Mouse (Mus musculus) liver, postnatal 0 days (tissue): ENCODE results near the gene Paxx. TPM values are rescaled to one million over a fixed set of nuclear protein-coding genes. Genes with fewer than 3 reads are reported as not detected.

Source experiments
- ATAC-seq: fragments of 200-750 bp; cut with Nextera tagmentation; 2 replicates; pipeline ENCODE4 v1.8.0; 2017; ENCODE audit warnings: mild to moderate bottlenecking, moderate library complexity
- DNase-seq: peaks from one replicate; pipeline ENCODE4 v3.0.0-alpha.2; 2016
- H3K27ac ChIP-seq: fragments of 300-500 bp; sonication (generic); 2 replicates; pipeline ENCODE4 v1.5.1; 2014; ENCODE audit warnings: antibody characterized with exemption, moderate library complexity, mild to moderate bottlenecking, low read depth
- H3K27me3 ChIP-seq: fragments of 300-500 bp; sonication (generic); 2 replicates; pipeline ENCODE4 v1.6.1; 2014; ENCODE audit warnings: low read length, control low read depth, mixed read lengths; ENCODE audit not compliant: insufficient read depth
- H3K36me3 ChIP-seq: fragments of 300-500 bp; sonication (generic); replicated peaks from 2 replicates; pipeline ENCODE4 v1.6.1; 2014; ENCODE audit warnings: mild to moderate bottlenecking, control low read depth, low read length, moderate library complexity, mixed read lengths; ENCODE audit not compliant: insufficient read depth
- H3K4me1 ChIP-seq: fragments of 300-500 bp; sonication (generic); 2 replicates; pipeline ENCODE4 v1.6.1; 2014; ENCODE audit warnings: antibody characterized with exemption, mild to moderate bottlenecking, control low read depth; ENCODE audit not compliant: insufficient read depth
- H3K4me2 ChIP-seq: fragments of 300-500 bp; sonication (generic); 2 replicates; pipeline ENCODE4 v1.6.1; 2014; ENCODE audit warnings: low read depth, mild to moderate bottlenecking, low read length, moderate library complexity, mixed read lengths
- H3K4me3 ChIP-seq: fragments of 300-500 bp; sonication (generic); 2 replicates; pipeline ENCODE4 v1.5.1; 2014; ENCODE audit warnings: low read depth, low read length
- H3K9ac ChIP-seq: fragments of 300-500 bp; sonication (generic); replicated peaks from 2 replicates; pipeline ENCODE4 v1.6.1; 2014; ENCODE audit warnings: mild to moderate bottlenecking, moderate library complexity
- H3K9me3 ChIP-seq: fragments of 300-500 bp; sonication (generic); 2 replicates; pipeline ENCODE4 v1.6.1; 2016; ENCODE audit warnings: mild to moderate bottlenecking, control low read depth, low read length, mixed read lengths
- CTCF ChIP-seq: sonication (generic); IDR thresholded peaks from 2 replicates; pipeline ENCODE4 v1.5.1; 2016; ENCODE audit warnings: antibody characterized with exemption, low read depth
- EP300 ChIP-seq: IDR thresholded peaks from 2 replicates; pipeline ENCODE4 v1.6.1; 2016; ENCODE audit warnings: antibody characterized with exemption, low read depth, mild to moderate bottlenecking
- WGBS: fragments of 180-500 bp; shearing (Covaris S2); extraction: QIAGEN DNeasy Blood & Tissue Kit; methylation state at CpG from one replicate; pipeline ENCODE4 v1.1.7; 2014; ENCODE audit not compliant: insufficient replicate concordance; 5-methylcytosine and 5-hydroxymethylcytosine counted together
- polyA plus RNA-seq: library from polyadenylated mRNA; unstranded; fragments of >200 nt; fragmentation: Nextera tagmentation; extraction: Ambion mirVana; gene quantifications from 2 replicates; pipeline ENCODE4 v1.2.1, GENCODE M21; 2015

The Paxx gene
- polyA plus RNA-seq, 1 experiment from 2014 or later: 14.7 TPM

DNA sequence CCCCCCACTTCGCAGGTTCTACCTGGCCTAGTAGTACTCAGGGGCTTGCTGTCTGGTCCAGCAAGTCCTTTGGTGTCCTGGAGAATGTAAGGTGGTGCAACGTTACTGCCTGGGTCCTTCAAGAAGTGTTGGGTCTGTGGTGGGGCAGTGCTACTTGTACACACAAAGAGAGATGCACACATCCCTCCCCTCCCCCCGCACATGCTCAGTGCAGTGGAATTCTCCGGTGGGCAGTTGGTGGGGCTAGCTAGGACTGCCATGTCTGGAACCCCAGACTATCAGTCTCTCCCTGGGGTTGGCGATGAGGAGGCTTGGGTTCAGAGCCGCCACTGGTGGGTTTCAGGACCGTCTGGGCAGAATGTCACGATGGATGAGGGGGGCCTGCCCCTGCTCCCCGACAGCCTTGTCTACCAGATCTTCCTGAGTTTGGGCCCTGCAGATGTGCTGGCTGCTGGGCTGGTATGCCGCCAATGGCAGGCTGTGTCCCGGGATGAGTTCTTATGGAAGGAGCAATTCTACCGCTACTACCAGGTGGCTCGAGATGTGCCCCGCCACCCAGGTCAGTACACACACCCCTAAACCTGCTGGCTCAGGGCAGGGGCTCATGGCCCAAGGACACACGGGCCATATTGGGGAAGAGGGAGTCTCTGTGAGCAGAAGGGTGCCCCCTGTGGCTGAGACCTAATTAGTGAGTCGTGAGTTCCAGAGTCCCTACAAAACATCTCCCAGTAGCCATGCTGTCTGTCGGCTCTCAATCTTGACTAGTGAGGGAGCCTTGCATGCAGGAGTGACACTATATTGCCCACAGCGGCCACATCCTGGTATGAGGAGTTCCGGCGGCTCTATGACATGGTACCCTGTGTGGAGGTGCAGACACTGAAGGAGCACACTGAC is 40.9 kb upstream of the Paxx start, which contains the start of gene C8g:
TSS of gene C8g (minus strand) at position 127 of the 894 bp plus-strand sequence.
- TF ChIP-seq EP300 (no peak), CTCF (peak; percentile 28; the same call in 1 of the 2 replicates)
- DNase-seq (no peak), ATAC-seq (no peak)
- H3K4me1 ChIP-seq: peaks cover 22% of the 10 kb centered on the region
- H3K9me3 ChIP-seq: no peaks in the 10 kb centered on the region
- peaks cover 16% of the 10 kb centered on the region for H3K36me3 ChIP-seq
- 76% methylated on average over 20 of the region's 20 CpGs for WGBS
- no peaks in the 10 kb centered on the region for H3K27me3 ChIP-seq
- peak within 1 kb of the TSS; percentile 97 for H3K9ac ChIP-seq
- H3K4me2 ChIP-seq: peak within 1 kb of the TSS; percentile 95
- H3K4me3 ChIP-seq: peak within 1 kb of the TSS; percentile 84
- H3K27ac ChIP-seq: peak within 1 kb of the TSS; percentile 88

DNA sequence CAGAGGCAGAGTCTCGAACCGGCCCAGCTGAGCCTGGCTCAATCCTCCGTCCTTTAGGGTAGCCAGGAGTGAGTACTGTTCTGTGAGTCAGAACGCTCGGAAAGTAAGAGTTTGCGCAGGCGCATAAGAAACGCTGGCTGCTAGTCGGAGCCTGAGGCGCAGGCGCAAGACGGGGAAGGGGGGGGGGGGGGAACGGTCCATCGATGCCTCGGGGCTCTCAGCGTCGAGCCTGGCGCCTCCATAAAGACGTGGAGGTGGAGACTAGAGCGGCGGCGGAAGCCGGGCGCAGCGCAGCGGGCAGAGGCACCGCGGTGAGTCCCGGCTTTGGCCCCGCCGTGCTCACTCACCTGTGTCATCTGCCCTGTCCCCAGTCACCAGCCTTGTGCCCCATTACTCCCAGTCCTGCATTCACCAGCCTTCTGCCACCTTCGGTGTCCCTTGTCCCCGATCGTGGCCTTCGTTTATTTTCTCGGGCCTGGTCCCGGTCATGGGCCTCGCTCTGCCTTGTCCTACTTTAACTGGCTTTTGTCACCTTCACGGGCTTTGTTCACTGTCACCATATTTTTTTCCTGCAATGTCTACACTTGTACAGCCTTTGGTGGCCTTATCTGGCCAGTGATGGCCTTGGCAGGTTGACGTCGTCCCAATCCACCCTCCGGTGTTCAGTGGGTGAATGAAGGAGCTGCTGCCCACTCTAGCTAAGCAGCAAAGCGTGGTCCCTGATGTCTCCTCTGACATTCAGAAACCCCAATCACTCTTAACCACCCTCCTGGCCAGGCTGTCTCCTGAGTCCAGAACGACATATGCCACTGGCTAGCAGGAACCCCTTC is 39.9 kb upstream of the Paxx start, which contains the start of gene Fbxw5:
TSS of gene Fbxw5 (plus strand) at position 175 of the 830 bp plus-strand sequence.
- under 1% methylated on average over 38 of the region's 44 CpGs for WGBS
- DNase-seq (peak; percentile 94), ATAC-seq (peak; percentile 89)
- Histone ChIP-seq H3K9me3 (no peaks in the 10 kb centered on the region), H3K4me2 (peak within 1 kb of the TSS; percentile 95), H3K36me3 (peaks cover 16% of the 10 kb centered on the region), H3K4me1 (peaks cover 22% of the 10 kb centered on the region), H3K9ac (peak within 1 kb of the TSS; percentile 97), H3K4me3 (peak within 1 kb of the TSS; percentile 84), H3K27me3 (no peaks in the 10 kb centered on the region), H3K27ac (peak within 1 kb of the TSS; percentile 88)
- TF ChIP-seq EP300: no peak
- TF ChIP-seq CTCF: no peak

DNA sequence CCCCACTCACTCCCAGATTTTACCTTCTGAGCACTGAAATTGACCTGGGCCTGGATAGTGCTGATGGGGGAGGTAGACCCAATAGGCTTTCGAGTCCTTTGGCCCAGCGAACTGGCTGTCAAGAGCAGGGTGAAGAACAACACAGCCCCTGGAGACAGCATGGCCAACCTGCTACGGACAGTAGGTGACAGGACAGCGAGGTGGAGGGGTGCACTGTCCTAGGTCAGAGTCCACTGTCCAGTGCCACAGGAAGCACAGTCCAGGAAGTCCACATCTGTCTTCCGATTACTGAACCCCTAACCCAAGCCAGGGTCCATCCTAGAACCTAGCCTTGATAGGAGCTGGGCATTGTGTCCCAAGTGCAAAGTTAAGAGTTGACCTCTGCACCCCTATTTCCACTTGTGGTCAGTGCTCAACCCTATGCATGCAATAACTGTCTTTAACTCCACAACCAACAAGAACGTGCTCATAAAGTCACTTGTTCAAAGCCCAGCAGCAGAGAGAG is 39.2 kb upstream of the Paxx start:
- DNase-seq: no peak
- no peak for TF ChIP-seq CTCF
- TF ChIP-seq EP300: no peak
- Histone ChIP-seq H3K9me3 (no peaks in the 10 kb centered on the region), H3K4me1 (peaks cover 22% of the 10 kb centered on the region), H3K4me2 (peak overlapping the region; percentile 95), H3K27ac (peak overlapping the region; percentile 77), H3K4me3 (peak overlapping the region; percentile 84), H3K27me3 (no peaks in the 10 kb centered on the region), H3K36me3 (peaks cover 13% of the 10 kb centered on the region), H3K9ac (peak overlapping the region; percentile 97)
- WGBS: 55% methylated on average over 6 of the region's 6 CpGs
- ATAC-seq: peak; percentile 58

DNA sequence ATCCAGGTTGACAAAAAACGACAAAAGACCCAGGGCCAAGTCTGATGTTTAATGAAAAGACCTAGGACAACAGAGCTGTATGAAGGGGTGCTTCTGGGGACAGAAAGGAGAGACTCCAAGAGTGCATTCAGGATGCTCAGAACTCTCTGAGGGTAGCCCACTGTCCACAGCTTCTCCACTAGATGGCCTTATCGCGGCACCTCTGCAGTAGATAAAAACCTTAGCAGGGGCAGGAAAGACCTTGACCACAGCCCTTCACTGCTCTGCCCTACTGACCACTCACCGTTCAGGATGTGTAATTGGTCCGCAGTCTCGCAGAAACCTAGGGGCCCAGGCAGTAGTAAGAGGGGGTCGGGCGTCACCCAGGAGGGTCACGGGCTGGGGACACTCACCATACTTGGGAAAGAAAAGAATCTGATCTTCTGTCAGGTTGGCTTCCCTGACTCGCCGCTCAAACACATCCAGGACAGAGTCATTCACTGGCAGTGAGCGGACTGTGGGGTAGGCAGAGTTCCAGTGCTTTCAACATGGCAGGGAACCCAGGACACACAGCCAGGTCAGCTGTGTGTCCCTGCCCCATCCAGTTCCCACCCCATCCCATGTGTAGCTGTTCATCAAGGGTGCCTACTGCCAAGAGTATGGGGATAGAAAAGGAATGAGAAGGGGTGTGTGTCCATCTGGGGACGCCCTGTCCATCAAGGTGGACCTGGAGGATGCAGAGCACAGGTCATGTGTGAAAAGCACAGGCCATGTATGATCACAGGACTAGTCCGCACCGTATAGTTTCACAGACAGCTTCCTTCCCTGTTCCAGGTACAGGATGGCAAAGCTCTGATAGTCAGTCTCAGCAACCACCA is 38.0 kb upstream of the Paxx start:
- H3K4me2 ChIP-seq: no peak overlapping the region
- H3K27ac ChIP-seq: no peak overlapping the region
- no peak for TF ChIP-seq EP300
- TF ChIP-seq CTCF: 0 out of 2 replicates have a peak, but pooled peaks have one; percentile 16
- H3K9ac ChIP-seq: no peak overlapping the region
- H3K4me3 ChIP-seq: no peak overlapping the region
- H3K4me1 ChIP-seq: peaks cover 22% of the 10 kb centered on the region
- H3K9me3 ChIP-seq: no peaks in the 10 kb centered on the region
- ATAC-seq: no peak
- no peak for DNase-seq
- H3K27me3 ChIP-seq: no peaks in the 10 kb centered on the region
- peaks cover 2% of the 10 kb centered on the region; the same call in 1 of the 2 replicates for H3K36me3 ChIP-seq
- 62% methylated on average over 15 of the region's 15 CpGs for WGBS

DNA sequence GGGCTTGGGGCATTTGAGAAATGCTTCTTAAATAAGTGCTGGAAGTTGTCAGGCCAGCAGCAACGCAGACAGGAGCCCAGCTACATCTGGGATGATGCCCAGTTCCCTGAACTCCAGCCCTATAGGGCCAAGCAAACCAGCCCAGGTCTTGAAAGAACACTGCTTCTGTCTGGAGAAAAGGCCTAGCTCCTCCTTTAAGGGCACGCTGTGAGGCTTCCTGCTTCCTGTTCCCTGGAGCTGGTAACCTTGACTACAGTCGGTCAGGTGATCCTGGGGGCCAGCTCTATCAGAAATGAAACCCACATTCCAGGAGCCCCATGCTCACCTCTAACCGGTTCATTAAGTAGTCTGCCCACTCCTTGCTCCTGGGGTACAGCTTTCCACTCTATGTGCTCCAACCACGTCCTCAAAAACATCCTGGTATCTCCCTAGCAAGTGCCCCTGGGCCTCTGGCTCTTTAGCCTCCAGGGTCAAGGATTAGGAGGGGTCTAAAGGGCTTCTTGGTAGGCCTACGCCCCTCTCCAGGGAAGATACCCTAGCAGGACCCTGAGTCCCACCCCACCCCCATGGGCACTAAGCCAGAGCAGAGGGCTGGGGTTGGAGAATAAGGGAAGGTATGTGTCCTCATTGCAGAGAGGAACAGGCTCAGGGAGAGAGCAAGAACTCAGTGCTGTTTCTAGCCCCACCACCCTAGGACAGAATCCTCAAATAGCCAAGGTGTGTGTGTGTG is 37.1 kb upstream of the Paxx start:
- DNase-seq: no peak
- no peak for TF ChIP-seq EP300
- TF ChIP-seq CTCF: no peak
- Histone ChIP-seq H3K36me3 (no peaks in the 10 kb centered on the region), H3K9ac (no peak overlapping the region), H3K27me3 (no peaks in the 10 kb centered on the region), H3K27ac (no peak overlapping the region), H3K4me1 (peaks cover 22% of the 10 kb centered on the region), H3K9me3 (no peaks in the 10 kb centered on the region), H3K4me3 (no peak overlapping the region), H3K4me2 (no peak overlapping the region)
- WGBS: 48% methylated on average over 6 of the region's 6 CpGs
- ATAC-seq: no peak
